Mouse (Mus musculus) CH12.LX (cell line): ENCODE data around the gene Jpt2. TPM values are rescaled to one million over a fixed set of nuclear protein-coding genes. Genes with fewer than 3 reads are reported as not detected.

Source experiments
- DNase-seq: peaks from one replicate; pipeline ENCODE4 v3.0.0-alpha.2; 2013; ENCODE audit errors: extremely low read depth
- H3K27ac ChIP-seq: 2 replicates; pipeline ENCODE4 v1.5.1; 2012; ENCODE audit warnings: low read depth, mild to moderate bottlenecking, control low read depth, moderate library complexity; ENCODE audit not compliant: insufficient read depth
- H3K27me3 ChIP-seq: replicated peaks from 2 replicates; pipeline ENCODE3; 2012; ENCODE audit warnings: inconsistent platforms
- H3K36me3 ChIP-seq, 2 experiments: replicated peaks in 1 of 2; 2 replicates each; pipeline versions ENCODE3 to v1.6.1; 2012; ENCODE audit warnings: inconsistent platforms in 1 of 2, low read length in 1 of 2, mild to moderate bottlenecking in 1 of 2, mixed read lengths in 1 of 2, moderate library complexity in 1 of 2; ENCODE audit not compliant: control insufficient read depth in 1 of 2, insufficient read depth in 1 of 2
- H3K4me1 ChIP-seq, 2 experiments: 2 replicates each; pipeline ENCODE4 v1.6.1; 2012; ENCODE audit warnings: inconsistent platforms in 1 of 2, moderate library complexity in 1 of 2; ENCODE audit not compliant: insufficient read depth in 2 of 2, control insufficient read depth in 1 of 2
- H3K4me2 ChIP-seq: 2 replicates; pipeline ENCODE4 v1.6.1; 2012; ENCODE audit warnings: low read depth, mild to moderate bottlenecking, control low read depth; ENCODE audit not compliant: poor library complexity, insufficient read depth, severe bottlenecking
- H3K4me3 ChIP-seq, 3 experiments: fragments of 150-350 bp in 1 of 3; sonication (generic) in 1 of 3; replicated peaks in 1 of 3; 2 replicates each; pipeline versions ENCODE3 to v1.5.1; 2011 to 2012; ENCODE audit warnings: low read depth in 2 of 3, low read length in 2 of 3, mild to moderate bottlenecking in 2 of 3, moderate library complexity in 2 of 3, control low read depth in 1 of 3, improper control_type of control experiment in 1 of 3, inconsistent platforms in 1 of 3, mixed read lengths in 1 of 3; ENCODE audit not compliant: poor library complexity in 1 of 3
- H3K79me2 ChIP-seq: replicated peaks from 2 replicates; pipeline ENCODE4 v1.6.1; 2012; ENCODE audit warnings: mild to moderate bottlenecking, moderate library complexity; ENCODE audit not compliant: control insufficient read depth, poor library complexity, insufficient read depth, severe bottlenecking; ENCODE audit errors: extremely low read depth
- H3K9ac ChIP-seq: 2 replicates; pipeline ENCODE4 v1.6.1; 2012; ENCODE audit warnings: low read depth, mild to moderate bottlenecking, control low read depth, moderate library complexity; ENCODE audit not compliant: insufficient read depth
- H3K9me3 ChIP-seq: replicated peaks from 2 replicates; pipeline ENCODE3; 2012; ENCODE audit warnings: low read length, inconsistent platforms, mixed read lengths
- CHD2 ChIP-seq: IDR thresholded peaks from 2 replicates; pipeline ENCODE4 v1.6.1; 2011; ENCODE audit warnings: low read length, improper control_type of control experiment
- CTCF ChIP-seq, 2 experiments: IDR thresholded peaks in 1 of 2; conservative IDR thresholded peaks in 1 of 2; 2 replicates each; pipeline ENCODE4 v1.5.1; 2011 to 2012; ENCODE audit warnings: low read depth in 2 of 2, low read length in 2 of 2, improper control_type of control experiment in 1 of 2, inconsistent platforms in 1 of 2, mild to moderate bottlenecking in 1 of 2, moderate library complexity in 1 of 2
- GABPA ChIP-seq: IDR thresholded peaks from 2 replicates; pipeline ENCODE4 v1.6.1; 2012; ENCODE audit warnings: low read depth, low read length, improper control_type of control experiment, inconsistent platforms; ENCODE audit not compliant: insufficient replicate concordance
- IRF4 ChIP-seq: IDR thresholded peaks from 2 replicates; pipeline ENCODE4 v1.6.1; 2014; ENCODE audit warnings: low read depth, mild to moderate bottlenecking, inconsistent platforms, low read length, improper control_type of control experiment
- KAT2A ChIP-seq: IDR thresholded peaks from 2 replicates; pipeline ENCODE4 v1.6.1; 2012; ENCODE audit warnings: low read length, improper control_type of control experiment, inconsistent platforms; ENCODE audit not compliant: insufficient replicate concordance
- MAFK ChIP-seq: IDR thresholded peaks from 2 replicates; pipeline ENCODE4 v1.6.1; 2011; ENCODE audit warnings: low read length, improper control_type of control experiment; ENCODE audit not compliant: insufficient replicate concordance
- MXI1 ChIP-seq: IDR thresholded peaks from 2 replicates; pipeline ENCODE4 v1.6.1; 2011; ENCODE audit warnings: mild to moderate bottlenecking, low read depth, low read length, improper control_type of control experiment
- NRF1 ChIP-seq: IDR thresholded peaks from 2 replicates; pipeline ENCODE4 v1.6.1; 2014; ENCODE audit warnings: low read depth, mild to moderate bottlenecking, inconsistent platforms, low read length, improper control_type of control experiment, moderate library complexity
- POLR2A ChIP-seq: IDR thresholded peaks from 2 replicates; pipeline ENCODE4 v1.6.1; 2011; ENCODE audit warnings: low read depth, mild to moderate bottlenecking, improper control_type of control experiment, low read length
- POLR2AphosphoS2 ChIP-seq: IDR thresholded peaks from 2 replicates; pipeline ENCODE4 v1.6.1; 2011; ENCODE audit warnings: low read depth, low read length, improper control_type of control experiment
- RAD21 ChIP-seq: IDR thresholded peaks from 2 replicates; pipeline ENCODE4 v1.6.1; 2011; ENCODE audit warnings: low read depth, mild to moderate bottlenecking, low read length, improper control_type of control experiment, moderate library complexity
- SIN3A ChIP-seq: IDR thresholded peaks from 2 replicates; pipeline ENCODE4 v1.6.1; 2012; ENCODE audit warnings: low read length, improper control_type of control experiment, inconsistent platforms
- SMC3 ChIP-seq: IDR thresholded peaks from 2 replicates; pipeline ENCODE4 v1.6.1; 2011; ENCODE audit warnings: low read depth, low read length, improper control_type of control experiment
- UBTF ChIP-seq: IDR thresholded peaks from 2 replicates; pipeline ENCODE4 v1.6.1; 2012; ENCODE audit warnings: low read depth, mild to moderate bottlenecking, inconsistent platforms, low read length, improper control_type of control experiment, moderate library complexity
- ZKSCAN1 ChIP-seq: IDR thresholded peaks from 2 replicates; pipeline ENCODE4 v1.6.1; 2012; ENCODE audit warnings: low read depth, inconsistent platforms, low read length, improper control_type of control experiment, borderline replicate concordance
- ZMIZ1 ChIP-seq: IDR thresholded peaks from 2 replicates; pipeline ENCODE4 v1.6.1; 2012; ENCODE audit warnings: low read depth, mild to moderate bottlenecking, inconsistent platforms, low read length, improper control_type of control experiment
- dilution Hi-C: fragments of 300-500 bp; cut with MboI; formaldehyde crosslinking; loops from 2 replicates; pipeline ENCODE4 v1.14.3; 2020; ENCODE audit warnings: low sequenced_read_pairs; ENCODE audit not compliant: extremely low pct_unique_long_range_greater_than_20kb, extremely low pct_ligation_motif_present
- in situ Hi-C: fragments of 300-500 bp; cut with MboI; formaldehyde crosslinking; loops from 3 replicates; pipeline ENCODE4 v1.14.3; 2019; ENCODE audit warnings: low sequenced_read_pairs, low pct_ligation_motif_present, low pct_unique_long_range_greater_than_20kb, mixed read lengths
- polyA plus RNA-seq: library from polyadenylated mRNA; unstranded; fragments of >175 nt; gene quantifications from 2 replicates; pipeline ENCODE4 v1.2.1, GENCODE M21; 2012; ENCODE audit warnings: low read depth; ENCODE audit not compliant: insufficient read length
- total RNA-seq, 2 experiments: library from RNA; depleted of rRNA; stranded (reverse); fragments of 300-350 nt in 1 of 2; fragments of >200 nt in 1 of 2; gene quantifications; 2 replicates each; pipeline ENCODE4 v1.2.3; 2012 to 2014

Jpt2 gene
- total and polyA plus RNA-seq, 3 experiments: 33.5 to 70.9 (median 62.9) TPM

DNA sequence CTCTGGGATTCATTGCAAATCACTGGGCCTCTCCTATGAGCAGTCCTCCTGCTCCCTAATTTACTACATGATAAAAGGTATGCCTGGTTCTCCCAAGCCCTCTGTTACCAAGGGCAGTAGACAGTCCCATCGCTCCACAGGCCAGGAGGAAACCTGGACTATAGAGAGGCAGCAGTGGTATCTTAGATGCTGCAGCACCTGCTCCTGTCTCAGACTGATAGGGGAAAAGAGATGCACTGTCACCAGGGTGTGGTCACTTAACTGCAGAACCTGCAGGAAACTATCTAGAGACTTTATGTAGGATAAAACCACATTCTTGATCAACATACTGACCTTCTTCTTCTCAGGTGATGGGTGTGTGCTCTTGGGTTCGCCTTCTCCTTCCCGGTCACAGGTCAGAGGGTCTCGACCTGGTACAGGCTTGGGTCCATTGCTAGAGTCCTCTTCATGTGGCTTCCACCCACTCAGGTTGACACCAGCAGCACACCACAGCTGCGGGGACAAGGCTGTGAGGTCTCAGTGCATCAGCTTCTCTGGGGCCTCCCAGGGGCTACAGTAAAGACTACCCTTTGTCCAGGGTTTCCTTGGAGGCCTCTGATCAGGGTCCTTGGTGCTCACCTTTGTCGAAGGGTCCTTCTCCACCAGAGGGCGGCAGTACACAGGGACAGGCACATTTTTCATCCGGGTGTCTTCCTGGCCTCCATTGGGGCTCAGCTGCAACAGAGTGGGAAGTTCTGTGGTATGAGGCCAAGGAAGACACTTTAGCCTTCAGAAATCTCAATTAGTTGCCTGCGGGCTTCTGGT is 57.6 kb downstream of the Jpt2 start:
- Histone ChIP-seq H3K4me2 (no peak overlapping the region), H3K27ac (no peak overlapping the region), H3K36me3 (peaks cover 98 to 100% of the 10 kb centered on the region in 2 experiments), H3K79me2 (no peaks in the 10 kb centered on the region), H3K27me3 (no peaks in the 10 kb centered on the region), H3K4me3 (no peak overlapping the region), H3K4me1 (peaks cover 4 to 8% of the 10 kb centered on the region in 2 experiments; a peak in 2 of 4 replicates), H3K9ac (no peak overlapping the region), H3K9me3 (no peaks in the 10 kb centered on the region)
- DNase-seq: no peak
- TF ChIP-seq RAD21 (peak; percentile 19), CHD2 (no peak), GABPA (no peak), CTCF (conservative IDR thresholded peaks at IDR 0.05 in 1 of 2, IDR thresholded peaks at IDR 0.05 in 1 of 2; ENCODE audit: low read depth in 2 of 2, low read length in 2 of 2) (peak in 1 of 2 experiments; percentile 54; a peak in 2 of 4 replicates), NRF1 (no peak), SMC3 (peak; percentile 13; the same call in 1 of the 2 replicates), POLR2AphosphoS2 (no peak), MXI1 (no peak), KAT2A (no peak)
- in situ Hi-C loops (no loop called here), dilution Hi-C loops (no loop called here)

DNA sequence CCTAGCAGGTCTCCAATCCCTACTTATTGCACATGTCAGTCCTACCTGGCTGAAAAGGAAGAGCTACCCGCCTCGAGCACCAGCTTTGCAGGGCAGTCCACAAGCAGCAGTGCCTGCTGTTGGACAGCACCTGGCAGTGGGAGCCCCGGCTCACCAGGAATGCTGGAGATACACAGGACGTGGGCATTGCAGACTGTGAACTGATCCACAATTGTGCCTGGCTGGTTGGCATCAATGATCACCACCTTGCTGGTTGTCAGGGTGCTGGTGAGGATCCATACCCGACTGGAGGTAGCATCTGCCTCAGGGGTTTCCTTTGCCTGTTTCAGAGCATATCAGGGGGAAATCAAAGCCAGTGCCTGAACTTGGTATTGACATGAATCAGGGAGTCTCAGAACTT is 58.4 kb downstream of the Jpt2 start:
- no peaks in the 10 kb centered on the region for H3K79me2 ChIP-seq
- no peak for DNase-seq
- no peak overlapping the region for H3K27ac ChIP-seq
- H3K4me1 ChIP-seq: peaks cover 9 to 16% of the 10 kb centered on the region in 2 experiments; a peak in 3 of 4 replicates
- TF ChIP-seq MAFK (no peak), UBTF (no peak)
- H3K4me2 ChIP-seq: no peak overlapping the region
- H3K4me3 ChIP-seq: no peak overlapping the region
- dilution Hi-C loops: no loop called here
- H3K9ac ChIP-seq: no peak overlapping the region
- peaks cover 99 to 100% of the 10 kb centered on the region in 2 experiments for H3K36me3 ChIP-seq
- H3K27me3 ChIP-seq: no peaks in the 10 kb centered on the region
- in situ Hi-C loops: no loop called here
- H3K9me3 ChIP-seq: no peaks in the 10 kb centered on the region

DNA sequence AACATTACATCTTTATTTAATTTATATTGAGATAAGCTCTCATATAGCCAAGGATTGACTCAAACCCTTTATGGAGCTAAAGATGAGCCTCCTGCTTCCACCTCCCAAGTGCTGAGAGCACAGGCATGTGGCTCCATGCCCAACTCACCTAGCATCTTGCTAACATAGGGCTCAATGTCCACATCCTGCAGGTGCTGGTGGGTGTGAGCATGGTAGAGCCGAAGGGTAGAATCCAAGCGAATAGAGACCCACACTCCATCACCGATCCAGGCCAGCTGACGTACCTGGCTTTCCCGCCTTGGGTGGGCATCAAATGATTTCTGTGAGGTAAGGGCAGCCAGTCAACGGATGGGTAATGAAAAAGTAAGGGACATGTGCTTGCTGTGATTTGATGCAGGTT is 60.5 kb downstream of the Jpt2 start:
- Histone ChIP-seq H3K36me3 (peaks cover 81 to 88% of the 10 kb centered on the region in 2 experiments), H3K9me3 (no peaks in the 10 kb centered on the region), H3K79me2 (peaks cover 4% of the 10 kb centered on the region; the same call in 1 of the 2 replicates), H3K27me3 (no peaks in the 10 kb centered on the region), H3K9ac (no peak overlapping the region), H3K27ac (no peak overlapping the region), H3K4me2 (no peak overlapping the region), H3K4me3 (no peak overlapping the region), H3K4me1 (peaks cover 12 to 25% of the 10 kb centered on the region in 2 experiments)
- in situ Hi-C loops: no loop called here
- TF ChIP-seq CHD2 (no peak), GABPA (no peak), ZMIZ1 (no peak), SIN3A (no peak), KAT2A (no peak), ZKSCAN1 (no peak), POLR2A (no peak), IRF4 (no peak)
- dilution Hi-C loops: no loop called here
- DNase-seq: no peak
